Mouse (Mus musculus) embryonic fibroblast, embryonic 13.5 days (primary cell): Measurements from ENCODE around the gene Mfsd4b4. TPM values are rescaled to one million over a fixed set of nuclear protein-coding genes. Genes with fewer than 3 reads are reported as not detected.
"Not testable (repeated sequence)": the region's sequence is repeated elsewhere in the genome, so short reads cannot be mapped to it uniquely, and the experiment has no call there.

ENCODE experiments used
- H3K27ac ChIP-seq: 2 replicates; pipeline ENCODE4 v1.5.1; 2012; ENCODE audit warnings: low read length, control low read depth, inconsistent platforms; ENCODE audit not compliant: insufficient read depth
- H3K4me1 ChIP-seq: 2 replicates; pipeline ENCODE4 v1.6.1; 2011; ENCODE audit warnings: low read length; ENCODE audit not compliant: control insufficient read depth, insufficient read depth
- H3K4me3 ChIP-seq: 2 replicates; pipeline ENCODE4 v1.5.1; 2011; ENCODE audit warnings: mild to moderate bottlenecking, control low read depth, low read length; ENCODE audit not compliant: insufficient read depth
- CTCF ChIP-seq: IDR thresholded peaks from 2 replicates; pipeline ENCODE4 v1.5.1; 2011; ENCODE audit warnings: mild to moderate bottlenecking, control low read depth, low read length, moderate library complexity, borderline replicate concordance; ENCODE audit not compliant: insufficient read depth
- POLR2A ChIP-seq: IDR thresholded peaks from 2 replicates; pipeline ENCODE4 v1.6.1; 2011; ENCODE audit warnings: low read depth, mild to moderate bottlenecking, control low read depth, low read length, moderate library complexity
- polyA plus RNA-seq: library from polyadenylated mRNA; stranded (reverse); fragments of >200 nt; gene quantifications from 2 replicates; pipeline ENCODE4 v1.2.4, GENCODE M21; 2011; ENCODE audit warnings: low read depth; ENCODE audit not compliant: missing spikeins, insufficient read length

Mfsd4b4 gene
- 5.6 and 7.2 TPM in 2 replicates for polyA plus RNA-seq

DNA sequence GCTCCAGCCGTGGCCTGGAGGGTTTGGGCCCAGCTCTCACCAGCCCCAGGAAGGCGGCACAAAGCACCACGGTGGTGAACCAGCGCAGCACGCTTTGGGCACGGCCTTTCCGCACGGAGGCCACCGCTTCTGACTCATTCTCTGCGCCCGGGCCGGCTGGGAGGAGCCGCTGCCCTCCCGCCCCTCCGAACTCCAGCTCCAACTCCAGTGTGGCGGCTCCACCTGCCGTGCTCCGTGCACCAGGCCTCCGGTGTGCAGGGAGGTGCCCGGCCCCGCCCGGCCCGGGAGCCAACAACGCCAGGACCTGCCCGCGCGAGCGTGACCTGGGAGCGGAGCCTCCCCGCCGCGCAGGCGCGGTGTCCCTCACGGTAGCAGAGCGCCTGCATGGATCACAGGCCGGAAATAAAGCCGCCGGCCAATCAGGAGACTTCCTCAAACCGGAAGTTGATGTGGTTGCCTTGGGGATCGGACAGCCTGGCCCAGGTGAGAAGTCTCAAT, at the start of gene Mfsd4b4:
Gene Mfsd4b4, minus strand, starts transcription at position 365 of the 498 bp plus-strand sequence.
- Histone ChIP-seq H3K27ac (no peak within 1 kb of the TSS; the same call in 1 of the 2 replicates), H3K4me1 (no peaks in the 10 kb centered on the region), H3K4me3 (peak within 1 kb of the TSS; percentile 47)
- TF ChIP-seq CTCF, result no peak
- peak; percentile 76 for TF ChIP-seq POLR2A

- H3K27ac ChIP-seq, H3K4me1 ChIP-seq, H3K4me3 ChIP-seq: not testable (repeated sequence)
These were observed 48.2 kb upstream of the Mfsd4b4 start for GRCm38 (mm10) chr10:39947195-39947594.

GRCm38 (mm10) chr10:39936553-39936952, 37.5 kb upstream of the Mfsd4b4 start:
- TF ChIP-seq CTCF (no peak), POLR2A (no peak)

GRCm38 (mm10) chr10:39926616-39927139, 27.6 kb upstream of the Mfsd4b4 start, which contains the start of gene Mfsd4b2:
TSS of gene Mfsd4b2 (minus strand) at chr10:39926923.
- no peak for TF ChIP-seq POLR2A
- TF ChIP-seq CTCF, result no peak
- Histone ChIP-seq H3K27ac (no peak within 1 kb of the TSS), H3K4me3 (peak within 1 kb of the TSS; percentile 18), H3K4me1 (no peaks in the 10 kb centered on the region)

More at GRCm38 (mm10) chr10:39936553-39936952, 37.5 kb upstream of the Mfsd4b4 start:
- Histone ChIP-seq H3K4me3 (no peak overlapping the region), H3K27ac (no peak overlapping the region), H3K4me1 (no peaks in the 10 kb centered on the region)

- not testable (repeated sequence) for H3K27ac ChIP-seq, H3K4me3 ChIP-seq, H3K4me1 ChIP-seq
These were observed 25.5 kb upstream of the Mfsd4b4 start for GRCm38 (mm10) chr10:39924556-39924955.

DNA sequence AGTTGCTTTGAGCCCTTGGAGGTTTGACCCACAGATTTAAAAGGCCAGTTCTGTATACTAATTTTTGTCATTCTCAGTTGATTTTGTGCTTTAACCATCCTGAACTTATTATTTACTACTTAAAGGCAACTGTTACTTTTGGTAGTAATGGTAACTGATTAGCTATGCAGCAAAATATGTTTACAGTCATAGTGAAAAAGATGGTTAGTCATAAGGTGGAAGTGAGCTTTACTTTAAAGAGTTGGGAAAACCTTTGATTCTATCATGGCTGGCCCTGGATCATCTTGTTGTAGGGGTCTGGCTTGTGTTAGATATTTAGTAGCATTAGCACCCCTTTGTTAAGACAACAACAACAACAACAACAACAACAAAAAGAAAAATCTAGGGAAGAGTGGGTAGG, 13.6 kb upstream of the Mfsd4b4 start:
- H3K4me1 ChIP-seq, result no peaks in the 10 kb centered on the region
- no peak overlapping the region for H3K27ac ChIP-seq
- TF ChIP-seq CTCF, result no peak
- no peak for TF ChIP-seq POLR2A
- H3K4me3 ChIP-seq, result no peak overlapping the region

DNA sequence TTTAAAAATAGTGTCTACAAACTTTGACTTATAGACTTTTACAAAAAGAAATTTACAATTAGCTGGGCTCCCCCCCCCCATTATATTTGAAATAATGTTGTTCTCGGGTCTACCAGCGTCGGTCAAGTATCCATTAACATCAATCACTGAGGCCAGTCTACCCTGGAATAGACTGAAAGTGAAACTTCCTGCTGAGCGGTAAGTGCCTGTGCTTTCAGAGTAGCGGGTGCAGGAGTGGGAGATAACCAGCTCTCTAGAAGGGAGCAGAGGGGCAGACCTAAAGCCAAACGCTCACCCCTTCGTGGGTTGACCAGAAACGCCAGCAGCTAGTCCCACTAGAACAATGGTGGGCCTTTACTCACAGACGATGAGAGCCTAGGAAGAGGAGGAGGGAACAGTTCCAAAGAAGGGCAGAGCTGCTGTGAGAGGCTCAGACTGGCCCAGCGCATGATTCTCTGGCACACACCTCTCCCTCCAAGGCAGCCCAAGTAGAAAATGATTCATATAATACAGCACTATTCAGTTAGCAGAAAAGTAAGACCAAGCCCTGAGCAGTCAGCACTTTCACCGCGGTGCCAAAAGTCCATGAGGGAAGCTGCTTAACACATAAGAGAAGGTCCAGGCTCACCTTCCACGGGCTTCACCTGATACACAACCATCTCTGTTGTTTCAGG, 9.9 kb upstream of the Mfsd4b4 start:
- TF ChIP-seq CTCF (no peak), POLR2A (no peak)
- Histone ChIP-seq H3K4me3 (no peak overlapping the region), H3K27ac (no peak overlapping the region), H3K4me1 (no peaks in the 10 kb centered on the region)

DNA sequence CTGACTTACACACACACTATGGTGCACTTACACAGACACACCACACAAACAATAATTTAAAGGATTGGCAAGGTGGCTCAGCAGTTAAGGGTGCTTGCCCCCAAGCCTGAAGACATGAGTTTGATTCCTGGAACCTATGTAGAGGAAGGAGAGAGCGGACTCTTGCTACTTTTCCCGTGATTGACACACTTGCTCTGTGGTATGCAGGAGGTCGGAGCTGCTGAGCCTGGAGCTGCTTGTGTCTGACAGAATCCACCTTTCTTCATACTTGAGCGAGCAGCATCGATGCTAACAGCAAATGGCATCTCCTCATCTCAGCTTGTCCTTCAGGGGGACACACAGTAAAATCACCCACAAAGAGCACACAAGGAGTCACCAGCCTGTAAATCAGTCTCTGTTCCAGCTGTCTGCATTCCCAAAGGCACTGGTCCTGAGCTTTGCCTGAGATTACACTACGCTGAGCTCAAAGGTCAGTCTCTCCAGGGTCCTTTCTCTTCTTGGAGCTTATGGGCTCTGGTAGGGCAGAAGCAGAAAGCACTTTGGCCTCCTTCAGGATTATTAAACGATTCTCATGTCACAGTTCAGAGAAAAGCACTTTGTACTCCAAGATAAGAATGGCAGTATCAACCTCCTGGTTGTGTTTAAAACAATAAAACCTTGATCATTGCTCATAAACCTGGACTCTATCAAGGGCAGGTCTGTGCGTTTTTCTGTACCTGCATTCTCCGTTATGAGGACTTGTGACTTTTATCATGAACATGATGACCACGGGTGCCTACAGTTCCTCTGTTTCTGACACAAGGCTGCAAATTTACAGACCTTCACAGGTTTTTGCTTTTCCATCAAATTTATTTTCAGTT, 8.0 kb upstream of the Mfsd4b4 start:
- TF ChIP-seq CTCF (no peak), POLR2A (no peak)
- Histone ChIP-seq H3K4me3 (no peak overlapping the region), H3K4me1 (no peaks in the 10 kb centered on the region), H3K27ac (no peak overlapping the region)

DNA sequence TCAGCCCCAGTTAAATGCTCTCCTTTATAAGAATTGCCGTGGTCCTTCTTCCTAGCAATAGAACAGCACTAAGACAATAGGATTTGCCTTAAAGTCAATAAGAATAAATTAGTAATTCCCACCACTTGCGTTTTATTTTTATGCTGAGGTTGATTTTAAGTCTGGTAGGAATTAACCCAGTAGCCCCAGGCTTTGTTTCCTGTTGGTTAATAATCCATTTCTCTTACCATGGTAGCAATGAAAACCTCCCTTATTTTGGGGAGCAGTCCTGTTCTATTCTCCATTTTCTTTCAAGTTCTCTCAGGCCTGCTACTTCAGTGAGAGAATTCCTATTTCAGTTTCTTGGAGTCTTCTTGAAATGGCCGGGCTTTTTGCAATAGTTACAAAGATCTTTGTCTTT, 5.2 kb upstream of the Mfsd4b4 start:
- H3K4me1 ChIP-seq, result no peaks in the 10 kb centered on the region
- no peak overlapping the region for H3K27ac ChIP-seq
- no peak overlapping the region for H3K4me3 ChIP-seq
- TF ChIP-seq POLR2A, result no peak
- TF ChIP-seq CTCF, result no peak

- TF ChIP-seq POLR2A (no peak), CTCF (no peak)
- Histone ChIP-seq H3K4me3 (no peak overlapping the region), H3K27ac (no peak overlapping the region), H3K4me1 (no peaks in the 10 kb centered on the region)
These were observed 2.5 kb downstream of the Mfsd4b4 start for GRCm38 (mm10) chr10:39896503-39896902.
